Mouse (Mus musculus) small intestine, adult 2 months (tissue): ENCODE results near the gene Olfr1419. TPM values are rescaled to one million over a fixed set of nuclear protein-coding genes. Genes with fewer than 3 reads are reported as not detected.
"Not testable (repeated sequence)": the region's sequence is repeated elsewhere in the genome, so short reads cannot be mapped to it uniquely, and the experiment has no call there.

Experiments
- H3K27ac ChIP-seq: fragments of 200-500 bp; 2 replicates; pipeline ENCODE4 v1.5.1; 2012; ENCODE audit warnings: low read depth, low read length, control low read depth, inconsistent platforms; ENCODE audit not compliant: insufficient read depth
- H3K27me3 ChIP-seq: fragments of 200-500 bp; 2 replicates; pipeline ENCODE4 v1.6.1; 2012; ENCODE audit warnings: mild to moderate bottlenecking, moderate library complexity, low read length, inconsistent platforms; ENCODE audit not compliant: control insufficient read depth, insufficient read depth
- H3K36me3 ChIP-seq: fragments of 200-500 bp; 2 replicates; pipeline ENCODE4 v1.6.1; 2012; ENCODE audit warnings: mild to moderate bottlenecking, low read length, control low read depth, inconsistent platforms; ENCODE audit not compliant: control insufficient read depth, insufficient read depth
- H3K4me1 ChIP-seq: fragments of 200-500 bp; 2 replicates; pipeline ENCODE4 v1.6.1; 2012; ENCODE audit warnings: low read length, inconsistent platforms, mixed read lengths; ENCODE audit not compliant: control insufficient read depth, insufficient read depth, insufficient read length
- H3K4me3 ChIP-seq: fragments of 200-500 bp; 2 replicates; pipeline ENCODE4 v1.5.1; 2012; ENCODE audit warnings: low read depth, mild to moderate bottlenecking, control low read depth, inconsistent platforms, low read length, moderate library complexity
- CTCF ChIP-seq: fragments of 200-500 bp; IDR thresholded peaks from 2 replicates; pipeline ENCODE4 v1.5.1; 2012; ENCODE audit warnings: low read depth, mild to moderate bottlenecking, control low read depth, inconsistent platforms, low read length, moderate library complexity, mixed read lengths; ENCODE audit not compliant: insufficient replicate concordance, insufficient read length; ENCODE audit errors: extremely low read depth
- POLR2A ChIP-seq: fragments of 200-500 bp; IDR thresholded peaks from 2 replicates; pipeline ENCODE4 v1.6.1; 2012; ENCODE audit warnings: low read depth, mild to moderate bottlenecking, control low read depth, inconsistent platforms, low read length, moderate library complexity
- WGBS: fragments of 180-500 bp; shearing (Covaris S2); methylation state at CpG from one replicate; pipeline ENCODE4 v1.1.7; 2018; 5-methylcytosine and 5-hydroxymethylcytosine counted together
- polyA plus RNA-seq: library from polyadenylated mRNA; depleted of rRNA; stranded (reverse); fragments of >200 nt; gene quantifications from 2 replicates; pipeline ENCODE4 v1.2.3, GENCODE M21; 2012

Olfr1419 gene
- polyA plus RNA-seq, 1 experiment, result not detected

- WGBS, result 80% methylated on average over 5 of the region's 5 CpGs
- Histone ChIP-seq H3K36me3 (peaks cover 9% of the 10 kb centered on the region), H3K27me3 (no peaks in the 10 kb centered on the region), H3K27ac (no peak overlapping the region), H3K4me1 (peaks cover 3% of the 10 kb centered on the region; the same call in 1 of the 2 replicates), H3K4me3 (no peak overlapping the region)
- TF ChIP-seq POLR2A (no peak), CTCF (no peak)
These were observed 36.1 kb upstream of the Olfr1419 start for GRCm38 (mm10) chr19:11911021-11911420.

DNA sequence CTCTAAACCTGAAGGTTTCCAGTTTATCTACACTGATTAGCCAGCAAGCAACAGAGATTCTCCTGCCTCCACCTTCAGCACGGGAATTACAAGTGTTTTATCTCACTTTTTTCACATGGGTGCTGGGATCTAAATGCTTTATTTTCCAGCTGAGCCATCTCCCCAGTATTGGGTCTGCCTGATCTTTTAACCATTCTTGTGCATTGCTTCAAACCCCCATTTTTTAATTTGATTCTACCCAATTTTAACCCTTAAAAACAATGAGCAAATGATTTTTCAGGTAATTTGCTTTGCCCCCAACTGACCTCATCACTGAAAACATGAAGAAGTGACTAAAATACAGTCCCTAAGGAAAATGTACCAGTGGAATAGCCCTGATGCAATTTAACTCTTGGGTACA, 11.4 kb upstream of the Olfr1419 start, which contains the start of gene Olfr1420:
Gene Olfr1420 (plus strand): TSS at position 301 of the 400 bp plus-strand sequence.
- Histone ChIP-seq H3K27me3 (no peaks in the 10 kb centered on the region), H3K4me1 (no peaks in the 10 kb centered on the region), H3K4me3 (no peak within 1 kb of the TSS), H3K36me3 (no peaks in the 10 kb centered on the region), H3K27ac (no peak within 1 kb of the TSS)
- 24% methylated on average over 1 of the region's 1 CpGs for WGBS
- no peak for TF ChIP-seq CTCF
- TF ChIP-seq POLR2A, result no peak

GRCm38 (mm10) chr19:11878404-11878803, 3.5 kb upstream of the Olfr1419 start:
- not testable (repeated sequence) for H3K27ac ChIP-seq, H3K4me3 ChIP-seq, H3K27me3 ChIP-seq, H3K4me1 ChIP-seq, H3K36me3 ChIP-seq
- WGBS, result 57% methylated on average over 22 of the region's 22 CpGs

- TF ChIP-seq CTCF, result no peak
- Histone ChIP-seq H3K4me3 (no peak overlapping the region), H3K27me3 (no peaks in the 10 kb centered on the region), H3K4me1 (no peaks in the 10 kb centered on the region), H3K36me3 (no peaks in the 10 kb centered on the region), H3K27ac (no peak overlapping the region)
- 76% methylated on average over 2 of the region's 2 CpGs for WGBS
These were observed 7.1 kb downstream of the Olfr1419 start for GRCm38 (mm10) chr19:11867837-11868236.

- Histone ChIP-seq H3K27me3 (no peaks in the 10 kb centered on the region), H3K27ac (no peak within 1 kb of the TSS), H3K4me1 (no peaks in the 10 kb centered on the region), H3K4me3 (no peak within 1 kb of the TSS), H3K36me3 (no peaks in the 10 kb centered on the region)
- no peak for TF ChIP-seq POLR2A
- TF ChIP-seq CTCF, result no peak
- WGBS, result 93% methylated on average over 1 of the region's 1 CpGs
These were observed 13.9 kb downstream of the Olfr1419 start, which contains the start of gene Olfr1418 for GRCm38 (mm10) chr19:11860966-11861365. TSS of gene Olfr1418 (minus strand) at chr19:11861066.

DNA sequence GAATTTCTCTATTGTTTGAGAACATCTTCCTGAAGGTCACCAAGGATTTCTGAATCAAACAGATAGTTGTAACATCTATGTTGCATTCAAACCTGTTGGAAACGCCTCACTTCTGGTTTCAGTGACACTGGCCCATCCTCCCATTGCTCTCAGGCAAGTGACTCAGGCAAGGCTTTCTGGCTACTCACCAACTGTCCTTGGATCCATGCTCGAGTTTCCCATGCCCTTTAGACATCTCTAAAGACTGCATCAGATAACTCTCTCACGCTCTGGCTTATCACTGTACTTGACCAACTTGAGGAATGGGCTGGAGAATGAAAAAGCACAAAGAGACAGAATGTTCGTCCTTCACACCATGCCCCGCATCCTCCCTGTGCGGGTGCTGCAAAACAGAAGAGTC, 18.4 kb downstream of the Olfr1419 start:
- 66% methylated on average over 6 of the region's 6 CpGs for WGBS
- no peaks in the 10 kb centered on the region for H3K27me3 ChIP-seq
- no peak for TF ChIP-seq POLR2A
- no peak for TF ChIP-seq CTCF
- no peaks in the 10 kb centered on the region for H3K36me3 ChIP-seq
- H3K27ac ChIP-seq, result no peak overlapping the region
- no peak overlapping the region for H3K4me3 ChIP-seq
- no peaks in the 10 kb centered on the region for H3K4me1 ChIP-seq

DNA sequence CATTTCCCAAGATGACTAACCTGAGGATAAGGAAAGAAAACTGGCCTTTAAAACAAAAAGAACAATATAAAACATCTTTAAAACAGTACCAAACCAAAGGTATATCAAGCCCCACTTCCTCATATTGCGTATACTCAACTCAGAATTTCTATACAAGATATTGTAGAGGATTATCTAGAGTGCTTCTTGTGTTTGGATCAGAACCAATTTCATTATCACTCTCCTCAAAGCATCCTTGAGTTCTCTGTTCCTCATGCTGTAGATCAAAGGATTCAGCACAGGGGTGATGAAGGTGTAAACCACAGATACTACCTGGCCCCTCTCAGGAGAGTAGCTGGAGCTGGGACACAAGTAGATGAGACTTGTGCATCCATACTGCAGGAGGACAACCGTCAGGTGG, 20.1 kb downstream of the Olfr1419 start:
- TF ChIP-seq POLR2A, result no peak
- TF ChIP-seq CTCF, result no peak
- no peaks in the 10 kb centered on the region for H3K27me3 ChIP-seq
- 86% methylated on average over 2 of the region's 2 CpGs for WGBS
- no peak overlapping the region for H3K4me3 ChIP-seq
- no peaks in the 10 kb centered on the region for H3K4me1 ChIP-seq
- no peak overlapping the region for H3K27ac ChIP-seq
- H3K36me3 ChIP-seq, result no peaks in the 10 kb centered on the region

GRCm38 (mm10) chr19:11852652-11853051, 22.3 kb downstream of the Olfr1419 start:
- Histone ChIP-seq H3K27me3 (no peaks in the 10 kb centered on the region), H3K36me3 (no peaks in the 10 kb centered on the region), H3K4me1 (no peaks in the 10 kb centered on the region), H3K27ac (no peak overlapping the region), H3K4me3 (no peak overlapping the region)
- TF ChIP-seq CTCF (no peak), POLR2A (no peak)
- WGBS, result 53% methylated on average over 4 of the region's 4 CpGs
